Mouse (Mus musculus) erythroblast, embryonic 14.5 days (primary cell): ENCODE results near the gene Zfp799.

Experiments
- GATA1 ChIP-seq: IDR thresholded peaks from 2 replicates; pipeline ENCODE4 v1.6.1; 2012; ENCODE audit warnings: low read length, inconsistent platforms, mixed read lengths
- TAL1 ChIP-seq: IDR thresholded peaks from 3 replicates; pipeline ENCODE4 v1.6.1; 2012; ENCODE audit warnings: low read length, inconsistent platforms, mixed read lengths

DNA sequence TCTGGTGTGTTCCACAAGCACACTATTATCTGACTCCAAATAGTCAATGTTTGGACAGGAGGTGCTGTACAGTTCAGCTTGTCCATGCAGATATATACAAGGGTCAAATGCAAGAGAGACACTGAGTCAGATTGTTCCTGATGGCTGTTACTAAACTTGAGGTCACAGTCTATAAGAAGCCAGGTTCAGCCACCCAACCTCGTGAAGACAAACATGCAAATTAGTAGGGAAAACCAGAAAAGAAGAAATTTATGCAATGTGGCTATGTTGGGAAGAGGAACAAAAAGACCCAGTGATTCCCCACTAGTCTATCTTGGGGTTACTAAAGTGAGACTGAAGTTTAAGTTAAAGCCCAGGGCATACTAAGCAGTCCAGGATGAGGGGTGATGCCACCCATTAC, 19.4 kb downstream of the Zfp799 start:
- TF ChIP-seq GATA1: no peak
- no peak for TF ChIP-seq TAL1
